ENCODE assay signal across 14 mouse cellular contexts in the genomic region with DNA sequence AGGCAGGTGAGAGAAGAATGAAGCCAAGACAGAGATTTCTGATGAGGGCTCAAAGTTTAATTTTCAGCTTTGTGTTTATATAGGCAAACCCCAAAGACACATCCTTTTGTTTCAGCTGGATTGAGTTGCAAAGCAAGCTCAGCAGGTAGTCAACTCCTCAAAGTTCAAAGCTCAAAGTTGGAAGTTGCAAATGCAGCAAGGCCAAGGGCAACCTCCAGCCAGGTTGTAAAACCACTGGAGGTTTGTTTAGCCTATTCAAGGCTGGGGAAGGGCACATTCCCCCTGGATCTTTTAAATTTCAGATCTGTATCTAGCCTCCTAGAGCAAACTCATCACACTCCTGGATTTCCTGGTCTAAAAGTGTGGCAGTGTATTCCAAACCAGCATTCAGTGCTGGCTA. TPM values are rescaled to one million over a fixed set of nuclear protein-coding genes. Genes with fewer than 3 reads are reported as not detected.
"Had no signal": no experiment of that assay in that cellular context is flagged by ENCODE, and none has a peak within 500 bp of the region (broad histone marks: within the 10 kb centered on the region; RNA-seq: fewer than 3 reads in every experiment).

No protein-coding gene starts in this region.

RNA-seq across cellular contexts. Expression of gene Gm47429, which starts 54.6 kb away (rescaled TPM):
- polyA plus RNA-seq: lung, embryonic 14.5 days; lung, embryonic 16.5 days; midbrain, embryonic 10.5 days; midbrain, embryonic 12.5 days; midbrain, embryonic 14.5 days; midbrain, embryonic 16.5 days; myocyte; neural tube, embryonic 11.5 days; neural tube, embryonic 13.5 days; neural tube, embryonic 15.5 days; small intestine, adult 2 months; stomach, embryonic 14.5 days; stomach, embryonic 16.5 days; thymus, postnatal 0 days had no signal
